Mouse (Mus musculus) heart, postnatal 0 days (tissue): ENCODE measurements at regions not wholly inside any gene's neighbourhood (a gene's known extent, or its start where the extent isn't known, plus 50 kb on each side); places are given as distances from the start of the nearest gene placed in this dataset.

ENCODE experiments used
- ATAC-seq: fragments of 200-750 bp; cut with Nextera tagmentation; 2 replicates; pipeline ENCODE4 v1.8.0; 2017; ENCODE audit warnings: low read depth, moderate number of reproducible peaks, moderate library complexity; ENCODE audit not compliant: insufficient read depth
- DNase-seq: peaks from one replicate; pipeline ENCODE4 v3.0.0-alpha.2; 2016; ENCODE audit warnings: low spot score
- H3K27ac ChIP-seq: fragments of 300-500 bp; sonication (generic); 2 replicates; pipeline ENCODE4 v1.5.1; 2014; ENCODE audit warnings: low read depth, mild to moderate bottlenecking
- H3K27me3 ChIP-seq: fragments of 300-500 bp; sonication (generic); 2 replicates; pipeline ENCODE4 v1.6.1; 2014; ENCODE audit warnings: low read length, mixed read lengths; ENCODE audit not compliant: control insufficient read depth, insufficient read depth
- H3K36me3 ChIP-seq: fragments of 300-500 bp; sonication (generic); replicated peaks from 2 replicates; pipeline ENCODE4 v1.6.1; 2014; ENCODE audit warnings: low read length, mixed read lengths; ENCODE audit not compliant: control insufficient read depth, insufficient read depth
- H3K4me1 ChIP-seq: fragments of 300-500 bp; sonication (generic); 2 replicates; pipeline ENCODE4 v1.6.1; 2014; ENCODE audit warnings: antibody characterized with exemption; ENCODE audit not compliant: control insufficient read depth, insufficient read depth
- H3K4me2 ChIP-seq: fragments of 300-500 bp; sonication (generic); 2 replicates; pipeline ENCODE4 v1.6.1; 2014; ENCODE audit warnings: low read depth, mild to moderate bottlenecking, low read length, moderate library complexity
- H3K4me3 ChIP-seq: fragments of 300-500 bp; sonication (generic); 2 replicates; pipeline ENCODE4 v1.5.1; 2014; ENCODE audit warnings: low read depth, low read length
- H3K9ac ChIP-seq: fragments of 300-500 bp; sonication (generic); replicated peaks from 2 replicates; pipeline ENCODE4 v1.6.1; 2014; ENCODE audit warnings: low read depth, low read length, mixed read lengths
- H3K9me3 ChIP-seq: fragments of 300-500 bp; sonication (generic); replicated peaks from 2 replicates; pipeline ENCODE4 v1.6.1; 2016; ENCODE audit warnings: low read length; ENCODE audit not compliant: control insufficient read depth
- CTCF ChIP-seq: IDR thresholded peaks from 2 replicates; pipeline ENCODE4 v1.5.1; 2016; ENCODE audit warnings: antibody characterized with exemption, control low read depth, low read depth
- EP300 ChIP-seq: IDR thresholded peaks from 2 replicates; pipeline ENCODE4 v1.6.1; 2016; ENCODE audit warnings: antibody characterized with exemption, low read depth
- WGBS: fragments of 180-500 bp; shearing (Covaris S2); extraction: QIAGEN DNeasy Blood & Tissue Kit; methylation state at CpG from one replicate; pipeline ENCODE4 v1.1.7; 2014; 5-methylcytosine and 5-hydroxymethylcytosine counted together

- Histone ChIP-seq H3K4me2 (no peak overlapping the region), H3K9ac (no peak overlapping the region), H3K36me3 (no peaks in the 10 kb centered on the region), H3K9me3 (no peaks in the 10 kb centered on the region), H3K4me3 (no peak overlapping the region), H3K4me1 (no peaks in the 10 kb centered on the region), H3K27me3 (no peaks in the 10 kb centered on the region), H3K27ac (no peak overlapping the region)
- TF ChIP-seq EP300, result no peak
- no peak for TF ChIP-seq CTCF
- ATAC-seq (no peak), DNase-seq (no peak)
- 59% methylated on average over 2 of the region's 2 CpGs for WGBS
These were observed 249.3 kb downstream of the 1700009N14Rik start for GRCm38 (mm10) chr4:39699347-39699746.

GRCm38 (mm10) chr4:39717477-39717876, 267.4 kb downstream of the 1700009N14Rik start:
- no peak for TF ChIP-seq EP300
- TF ChIP-seq CTCF, result no peak
- Histone ChIP-seq H3K4me2 (no peak overlapping the region), H3K4me1 (no peaks in the 10 kb centered on the region), H3K36me3 (no peaks in the 10 kb centered on the region), H3K27me3 (no peaks in the 10 kb centered on the region), H3K9ac (no peak overlapping the region), H3K27ac (no peak overlapping the region), H3K4me3 (no peak overlapping the region), H3K9me3 (no peaks in the 10 kb centered on the region)
- ATAC-seq, result no peak
- WGBS, result 87% methylated on average over 6 of the region's 6 CpGs
- no peak for DNase-seq

GRCm38 (mm10) chr4:39718691-39719090, 268.6 kb downstream of the 1700009N14Rik start:
- H3K4me2 ChIP-seq, result no peak overlapping the region
- DNase-seq (no peak), ATAC-seq (no peak)
- no peak for TF ChIP-seq EP300
- no peak for TF ChIP-seq CTCF
- no peak overlapping the region for H3K4me3 ChIP-seq
- no peaks in the 10 kb centered on the region for H3K9me3 ChIP-seq
- H3K9ac ChIP-seq, result no peak overlapping the region
- H3K27ac ChIP-seq, result no peak overlapping the region
- H3K27me3 ChIP-seq, result no peaks in the 10 kb centered on the region
- WGBS, result 70% methylated on average over 7 of the region's 7 CpGs
- H3K4me1 ChIP-seq, result no peaks in the 10 kb centered on the region
- no peaks in the 10 kb centered on the region for H3K36me3 ChIP-seq

GRCm38 (mm10) chr4:39719951-39720350, 269.9 kb downstream of the 1700009N14Rik start:
- H3K27ac ChIP-seq, result no peak overlapping the region
- DNase-seq, result no peak
- no peaks in the 10 kb centered on the region for H3K4me1 ChIP-seq
- H3K36me3 ChIP-seq, result no peaks in the 10 kb centered on the region
- H3K4me3 ChIP-seq, result no peak overlapping the region
- 76% methylated on average over 4 of the region's 4 CpGs for WGBS
- TF ChIP-seq EP300 (no peak), CTCF (no peak)
- ATAC-seq, result no peak
- no peak overlapping the region for H3K4me2 ChIP-seq
- no peaks in the 10 kb centered on the region for H3K9me3 ChIP-seq
- H3K9ac ChIP-seq, result no peak overlapping the region
- no peaks in the 10 kb centered on the region for H3K27me3 ChIP-seq

GRCm38 (mm10) chr4:39721524-39721923, 271.4 kb downstream of the 1700009N14Rik start:
- ATAC-seq (no peak), DNase-seq (no peak)
- Histone ChIP-seq H3K4me2 (no peak overlapping the region), H3K4me3 (no peak overlapping the region), H3K27me3 (no peaks in the 10 kb centered on the region), H3K9ac (no peak overlapping the region), H3K27ac (no peak overlapping the region), H3K4me1 (no peaks in the 10 kb centered on the region), H3K9me3 (no peaks in the 10 kb centered on the region), H3K36me3 (no peaks in the 10 kb centered on the region)
- 65% methylated on average over 7 of the region's 7 CpGs for WGBS
- TF ChIP-seq CTCF, result no peak

GRCm38 (mm10) chr4:39765586-39765985, 315.5 kb downstream of the 1700009N14Rik start:
- no peak overlapping the region for H3K4me3 ChIP-seq
- TF ChIP-seq CTCF (no peak), EP300 (no peak)
- no peaks in the 10 kb centered on the region for H3K27me3 ChIP-seq
- no peak for DNase-seq
- no peak overlapping the region for H3K9ac ChIP-seq
- H3K27ac ChIP-seq, result no peak overlapping the region
- H3K4me1 ChIP-seq, result no peaks in the 10 kb centered on the region
- 30% methylated on average over 2 of the region's 2 CpGs for WGBS
- no peak for ATAC-seq
- H3K9me3 ChIP-seq, result peaks cover 9% of the 10 kb centered on the region; the same call in 1 of the 2 replicates
- H3K36me3 ChIP-seq, result no peaks in the 10 kb centered on the region
- H3K4me2 ChIP-seq, result no peak overlapping the region
